Comparison of ENCODE assay signal across 8 mouse cellular contexts in the genomic region with DNA sequence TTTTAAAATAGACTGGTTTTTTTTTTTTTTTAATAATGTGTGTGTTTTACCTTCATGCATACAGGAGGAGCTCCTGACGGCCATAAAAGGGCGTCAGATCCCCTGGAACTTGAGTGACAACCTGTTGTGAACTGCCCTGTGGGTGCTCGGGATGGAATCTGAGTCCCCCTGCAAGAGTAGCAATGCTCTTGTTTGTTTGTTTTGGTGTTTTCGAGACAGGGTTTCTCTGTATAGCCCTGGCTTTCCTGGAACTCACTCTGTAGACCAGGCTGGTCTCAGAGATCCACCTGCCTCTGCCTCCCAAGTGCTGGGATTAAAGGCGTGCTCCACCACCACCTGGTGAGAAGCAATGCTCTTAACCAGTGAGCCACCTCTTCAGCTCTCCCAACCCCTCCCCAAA. TPM values are rescaled to one million over a fixed set of nuclear protein-coding genes. Genes with fewer than 3 reads are reported as not detected.
A peak's percentile ranks its signal among the peaks of the same experiment; 100 is the strongest.
DNase-seq lines count a peak whose midpoint lies in the region; ATAC-seq lines count a peak whose summit lies in the region.
"Had no signal": no experiment of that assay in that cellular context is flagged by ENCODE, and none has a peak within 500 bp of the region (broad histone marks: within the 10 kb centered on the region; RNA-seq: fewer than 3 reads in every experiment).

No protein-coding gene starts in this region.

- peak overlapping the region; percentile 71 for H3K4me2 ChIP-seq in lung, embryonic 15.5 days
- peak overlapping the region; percentile 72 for H3K4me2 ChIP-seq in forebrain, embryonic 14.5 days (ENCODE audit: low read length)
- H3K4me2 ChIP-seq in limb, embryonic 13.5 days (replicated peaks): peak overlapping the region; percentile 71
- H3K4me2 ChIP-seq in stomach, embryonic 14.5 days (replicated peaks; ENCODE audit: low read depth, low read length): peak overlapping the region; percentile 62

- no peak for DNase-seq in lung, adult 18-20 months
- no peak for DNase-seq in forebrain, embryonic 14.5 days (ENCODE audit: low spot score)
- DNase-seq in embryo, embryonic 10.5 days (ENCODE audit: low spot score): no peak
- no peak for DNase-seq in left cerebral cortex, adult 8-10 months (ENCODE audit: low spot score in 2 of 2)

- ATAC-seq in lung, embryonic 15.5 days (ENCODE audit: borderline replicate concordance, extremely low read depth, low FRiP score, low TSS enrichment): no peak
- no peak for ATAC-seq in forebrain, embryonic 14.5 days
- no peak for ATAC-seq in limb, embryonic 13.5 days (ENCODE audit: low FRiP score, low read depth)
- ATAC-seq in stomach, embryonic 14.5 days (ENCODE audit: insufficient number of reproducible peaks, insufficient read depth, low FRiP score, low read depth): no peak

- H3K27me3 ChIP-seq in lung, embryonic 15.5 days: no peaks in the 10 kb centered on the region
- H3K27me3 ChIP-seq in forebrain, embryonic 14.5 days (replicated peaks; ENCODE audit: control insufficient read depth, insufficient read depth, low read length): 0 out of 2 replicates have a peak, but pooled peaks cover 6% of the 10 kb centered on the region
- H3K27me3 ChIP-seq in limb, embryonic 13.5 days: peaks cover 23% of the 10 kb centered on the region
- H3K27me3 ChIP-seq in stomach, embryonic 14.5 days (ENCODE audit: control insufficient read depth, insufficient read depth, low read length): no peaks in the 10 kb centered on the region

- H3K9ac ChIP-seq in lung, embryonic 15.5 days: peak overlapping the region; percentile 47
- H3K9ac ChIP-seq in forebrain, embryonic 14.5 days (ENCODE audit: low read length): peak overlapping the region; percentile 67; the same call in 1 of the 2 replicates
- H3K9ac ChIP-seq in limb, embryonic 13.5 days: peak overlapping the region; percentile 65
- peak overlapping the region; percentile 2; the same call in 1 of the 2 replicates for H3K9ac ChIP-seq in stomach, embryonic 14.5 days (replicated peaks; ENCODE audit: low read depth, low read length)

- whole genome bisulfite sequencing in lung, embryonic 15.5 days: 67% methylated on average over 5 of the region's 5 CpGs
- 74% methylated on average over 5 of the region's 5 CpGs for WGBS in forebrain, embryonic 14.5 days
- 67% methylated on average over 5 of the region's 5 CpGs for WGBS in limb, embryonic 13.5 days
- 63% methylated on average over 5 of the region's 5 CpGs for WGBS in stomach, embryonic 14.5 days

- H3K4me1 ChIP-seq in lung, embryonic 15.5 days: peaks cover 23% of the 10 kb centered on the region
- H3K4me1 ChIP-seq in forebrain, embryonic 14.5 days (ENCODE audit: control insufficient read depth, insufficient read depth, low read length): peaks cover 15% of the 10 kb centered on the region
- peaks cover 21% of the 10 kb centered on the region for H3K4me1 ChIP-seq in limb, embryonic 13.5 days
- H3K4me1 ChIP-seq in stomach, embryonic 14.5 days (ENCODE audit: control insufficient read depth, insufficient read depth, low read length): peaks cover 5% of the 10 kb centered on the region; the same call in 1 of the 2 replicates

- H3K4me3 ChIP-seq in lung, embryonic 15.5 days: peak overlapping the region; percentile 50
- no peak overlapping the region for H3K4me3 ChIP-seq in forebrain, embryonic 14.5 days (ENCODE audit: low read depth, low read length)
- H3K4me3 ChIP-seq in limb, embryonic 13.5 days: peak overlapping the region; percentile 51
- H3K4me3 ChIP-seq in stomach, embryonic 14.5 days (ENCODE audit: low read depth, low read length): peak overlapping the region; percentile 31; the same call in 1 of the 2 replicates

- H3K36me3 ChIP-seq in lung, embryonic 15.5 days: no peaks in the 10 kb centered on the region
- no peaks in the 10 kb centered on the region for H3K36me3 ChIP-seq in forebrain, embryonic 14.5 days (ENCODE audit: control insufficient read depth, insufficient read depth, low read length)
- peaks cover 7% of the 10 kb centered on the region for H3K36me3 ChIP-seq in limb, embryonic 13.5 days
- H3K36me3 ChIP-seq in stomach, embryonic 14.5 days (ENCODE audit: control insufficient read depth, insufficient read depth, low read length): no peaks in the 10 kb centered on the region

- no peaks in the 10 kb centered on the region for H3K9me3 ChIP-seq in lung, embryonic 15.5 days
- no peaks in the 10 kb centered on the region for H3K9me3 ChIP-seq in forebrain, embryonic 14.5 days (replicated peaks; ENCODE audit: control insufficient read depth, low read length)
- no peaks in the 10 kb centered on the region for H3K9me3 ChIP-seq in limb, embryonic 13.5 days
- no peaks in the 10 kb centered on the region for H3K9me3 ChIP-seq in stomach, embryonic 14.5 days (ENCODE audit: control insufficient read depth, low read depth, low read length)

- no peak overlapping the region for H3K27ac ChIP-seq in lung, embryonic 15.5 days
- H3K27ac ChIP-seq in forebrain, embryonic 14.5 days (ENCODE audit: low read depth, low read length): no peak overlapping the region
- no peak overlapping the region for H3K27ac ChIP-seq in limb, embryonic 13.5 days
- no peak overlapping the region for H3K27ac ChIP-seq in stomach, embryonic 14.5 days (ENCODE audit: low read length)

RNA-seq across cellular contexts. Expression of a gene that starts 0.5 kb away (rescaled TPM):
- polyA plus RNA-seq in lung, embryonic 15.5 days (2015; fragmentation: Nextera tagmentation; extraction: Ambion mirVana): 27.2 and 30.4 TPM in 2 replicates
- polyA plus RNA-seq in forebrain, embryonic 14.5 days (2014; fragmentation: Nextera tagmentation; extraction: Ambion mirVana): 19.5 and 24.3 TPM in 2 replicates
- 25.8 and 27.5 TPM in 2 replicates for polyA plus RNA-seq in limb, embryonic 13.5 days (2015; fragmentation: Nextera tagmentation; extraction: Ambion mirVana)
- 20.9 and 23.5 TPM in 2 replicates for polyA plus RNA-seq in stomach, embryonic 14.5 days (2014; fragmentation: Nextera tagmentation; extraction: Ambion mirVana)
- total RNA-seq in left cerebral cortex, adult 8-10 months (2022): 10 to 100 TPM; 27.1 to 38.6 (median 33.1) TPM

RNA-seq across cellular contexts. Expression of a gene that starts 18.9 kb away (rescaled TPM):
- 4.7 and 7.0 TPM in 2 replicates for polyA plus RNA-seq in lung, embryonic 15.5 days (2015; fragmentation: Nextera tagmentation; extraction: Ambion mirVana)
- not detected in 2 replicates for polyA plus RNA-seq in forebrain, embryonic 14.5 days (2014; fragmentation: Nextera tagmentation; extraction: Ambion mirVana)
- not detected in 2 replicates for polyA plus RNA-seq in limb, embryonic 13.5 days (2015; fragmentation: Nextera tagmentation; extraction: Ambion mirVana)
- polyA plus RNA-seq in stomach, embryonic 14.5 days (2014; fragmentation: Nextera tagmentation; extraction: Ambion mirVana): 16.7 and 20.2 TPM in 2 replicates
- not detected for total RNA-seq in left cerebral cortex, adult 8-10 months (2022)
- total RNA-seq: gastrocnemius, adult 8-10 months had no signal

RNA-seq across cellular contexts. Expression of a gene that starts 21.5 kb away (rescaled TPM):
- 57.1 and 58.6 TPM in 2 replicates for polyA plus RNA-seq in lung, embryonic 15.5 days (2015; fragmentation: Nextera tagmentation; extraction: Ambion mirVana)
- 7.5 and 9.8 TPM in 2 replicates for polyA plus RNA-seq in forebrain, embryonic 14.5 days (2014; fragmentation: Nextera tagmentation; extraction: Ambion mirVana)
- polyA plus RNA-seq in limb, embryonic 13.5 days (2015; fragmentation: Nextera tagmentation; extraction: Ambion mirVana): 46.9 and 54.0 TPM in 2 replicates
- polyA plus RNA-seq in stomach, embryonic 14.5 days (2014; fragmentation: Nextera tagmentation; extraction: Ambion mirVana): 15.9 and 17.7 TPM in 2 replicates
- total RNA-seq in left cerebral cortex, adult 8-10 months (2022): 10 to 100 TPM; 18.3 to 27.8 (median 22.9) TPM

RNA-seq across cellular contexts. Expression of a gene that starts 55.6 kb away (rescaled TPM):
- polyA plus RNA-seq in lung, embryonic 15.5 days (2015; fragmentation: Nextera tagmentation; extraction: Ambion mirVana): 9.4 and 9.7 TPM in 2 replicates
- 63.3 and 69.4 TPM in 2 replicates for polyA plus RNA-seq in forebrain, embryonic 14.5 days (2014; fragmentation: Nextera tagmentation; extraction: Ambion mirVana)
- polyA plus RNA-seq in limb, embryonic 13.5 days (2015; fragmentation: Nextera tagmentation; extraction: Ambion mirVana): 18.2 and 18.4 TPM in 2 replicates
- polyA plus RNA-seq in stomach, embryonic 14.5 days (2014; fragmentation: Nextera tagmentation; extraction: Ambion mirVana): 15.7 and 17.2 TPM in 2 replicates
- 10 to 100 TPM; 43.2 to 58.9 (median 51.0) TPM for total RNA-seq in left cerebral cortex, adult 8-10 months (2022)

Comparison
In these comparisons a context has a peak if more than half of its experiments do, and no peak if none do; other contexts are left out.
1. H3K9ac ChIP-seq: peak in every context shown above with its lines; median percentile 67 in forebrain, embryonic 14.5 days; 65 in limb, embryonic 13.5 days; 47 in lung, embryonic 15.5 days; 2 in stomach, embryonic 14.5 days.